Mouse (Mus musculus): Measurements from ENCODE around the gene Ptprt. TPM values are rescaled to one million over a fixed set of nuclear protein-coding genes. Genes with fewer than 3 reads are reported as not detected.

Gene Ptprt
- polyA plus RNA-seq, 1 experiment: 0.01 TPM

DNA sequence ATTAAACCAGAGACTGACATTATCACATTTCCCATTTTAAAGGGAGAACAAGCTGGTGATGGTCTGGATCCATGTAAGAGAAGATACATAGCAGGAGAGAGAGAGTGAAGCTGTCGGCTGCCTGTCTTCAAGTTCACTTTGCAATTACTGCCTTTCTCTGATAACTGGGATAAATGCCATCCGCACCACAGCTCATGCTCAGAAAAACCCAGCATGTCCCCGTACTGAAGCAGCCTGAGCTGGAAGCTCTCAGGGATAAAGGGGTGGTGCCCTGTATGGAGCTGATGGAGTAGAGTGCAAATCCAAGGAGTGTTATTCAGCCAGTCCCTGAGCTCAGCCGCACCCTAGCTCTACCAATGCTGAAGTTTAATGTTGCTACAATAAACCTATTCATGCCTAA lies 825.9 kb downstream of the Ptprt start:
- Histone ChIP-seq H3K9me3 (peaks cover 52% of the 10 kb centered on the region), H3K4me1 (no peaks in the 10 kb centered on the region), H3K36me3 (replicated peaks; ENCODE audit: low read length) (no peaks in the 10 kb centered on the region), H3K27me3 (replicated peaks) (no peaks in the 10 kb centered on the region), H3K4me3 (replicated peaks) (no peak overlapping the region)
- TF ChIP-seq FLI1 (IDR thresholded peaks at IDR 0.05; ENCODE audit: low read length) (no peak), GATA1 (IDR thresholded peaks at IDR 0.05; ENCODE audit: borderline replicate concordance, low read length) (no peak)

DNA sequence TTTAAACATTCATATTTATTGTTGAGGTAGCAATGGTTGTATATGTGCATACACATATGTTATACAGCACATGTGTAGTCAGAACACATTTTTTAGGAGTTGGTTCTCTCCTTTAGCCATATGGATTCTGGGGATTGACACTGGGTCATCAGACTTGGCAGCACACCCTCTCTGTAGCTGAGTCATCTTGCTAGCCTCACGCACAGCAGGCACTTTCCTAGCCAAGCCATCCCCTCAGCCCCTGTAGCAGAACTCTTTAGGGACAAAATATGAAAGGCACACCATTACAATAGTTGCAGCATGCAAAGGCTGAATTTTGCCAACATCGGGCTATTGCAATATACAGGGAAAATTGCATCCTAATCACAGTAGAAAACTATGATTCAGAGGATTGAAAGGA lies 827.1 kb downstream of the Ptprt start:
- H3K9me3 ChIP-seq: peaks cover 43% of the 10 kb centered on the region
- H3K36me3 ChIP-seq (replicated peaks; ENCODE audit: low read length): no peaks in the 10 kb centered on the region
- H3K4me3 ChIP-seq (replicated peaks): no peak overlapping the region
- TF ChIP-seq FLI1 (IDR thresholded peaks at IDR 0.05; ENCODE audit: low read length) (no peak), GATA1 (IDR thresholded peaks at IDR 0.05; ENCODE audit: borderline replicate concordance, low read length) (no peak)
- H3K4me1 ChIP-seq: no peaks in the 10 kb centered on the region
- H3K27me3 ChIP-seq (replicated peaks): no peaks in the 10 kb centered on the region

DNA sequence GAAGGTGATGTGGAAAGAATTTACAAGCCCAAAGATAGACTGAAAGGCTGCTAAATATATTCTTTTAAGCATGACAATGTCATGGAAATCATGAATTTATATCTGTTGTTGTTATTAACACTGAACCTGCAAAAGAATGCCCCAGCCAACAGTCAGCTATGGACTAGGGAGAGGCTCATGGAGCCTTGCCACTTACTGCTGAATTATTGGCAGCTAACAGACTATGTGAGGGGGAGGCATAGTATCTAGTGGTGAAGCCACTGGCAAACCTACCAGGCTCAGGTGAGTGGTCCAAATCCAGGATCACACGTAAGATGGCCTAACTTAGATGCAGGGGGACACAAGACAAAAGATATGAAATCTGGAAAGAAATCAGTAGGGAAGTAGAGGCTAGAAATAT lies 847.6 kb downstream of the Ptprt start:
- Histone ChIP-seq H3K36me3 (replicated peaks; ENCODE audit: low read length) (no peaks in the 10 kb centered on the region), H3K4me3 (replicated peaks) (no peak overlapping the region), H3K4me1 (no peaks in the 10 kb centered on the region), H3K9me3 (peaks cover 18% of the 10 kb centered on the region), H3K27me3 (replicated peaks) (no peaks in the 10 kb centered on the region)
- TF ChIP-seq FLI1 (IDR thresholded peaks at IDR 0.05; ENCODE audit: low read length) (no peak), GATA1 (IDR thresholded peaks at IDR 0.05; ENCODE audit: borderline replicate concordance, low read length) (no peak)

DNA sequence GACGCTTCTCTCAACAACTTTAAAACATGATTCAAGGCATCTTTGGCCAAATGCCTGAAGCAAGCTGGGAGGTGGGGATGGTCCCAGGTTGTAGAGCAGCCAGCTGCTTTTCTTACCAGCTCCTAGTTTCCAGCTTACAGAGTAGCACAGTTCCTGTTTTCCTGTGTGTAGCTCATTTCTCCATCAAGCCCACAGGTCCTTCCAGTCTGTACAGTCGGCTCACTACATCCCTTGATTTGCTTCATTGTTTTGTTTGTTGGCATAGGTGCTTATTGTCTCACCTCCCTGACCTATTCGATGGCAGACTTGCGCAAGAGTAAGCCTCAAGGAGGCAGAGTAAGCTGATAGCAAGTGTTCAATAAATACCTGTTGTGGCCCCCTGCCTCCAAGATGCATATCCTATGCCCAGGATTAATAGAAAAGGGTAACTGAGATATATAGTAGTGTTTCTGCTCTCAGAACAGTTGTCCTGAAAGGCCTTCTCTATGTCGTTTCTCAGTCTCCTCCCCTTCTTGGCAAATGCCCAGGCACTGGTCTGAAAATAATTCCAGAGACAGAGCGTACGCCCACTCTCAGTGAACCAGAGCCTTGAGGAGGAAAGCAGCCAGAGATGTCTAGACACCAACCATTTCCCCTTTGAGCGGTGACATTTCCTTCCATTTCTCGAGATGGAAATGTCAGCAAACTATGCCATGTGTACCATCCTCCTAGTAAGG lies 852.7 kb downstream of the Ptprt start:
- no peaks in the 10 kb centered on the region for H3K4me1 ChIP-seq
- H3K27me3 ChIP-seq (replicated peaks): no peaks in the 10 kb centered on the region
- no peak for TF ChIP-seq GATA1 (IDR thresholded peaks at IDR 0.05; ENCODE audit: borderline replicate concordance, low read length)
- TF ChIP-seq FLI1 (IDR thresholded peaks at IDR 0.05; ENCODE audit: low read length): no peak
- H3K4me3 ChIP-seq (replicated peaks): no peak overlapping the region
- no peaks in the 10 kb centered on the region for H3K36me3 ChIP-seq (replicated peaks; ENCODE audit: low read length)
- H3K9me3 ChIP-seq: peaks cover 29% of the 10 kb centered on the region

DNA sequence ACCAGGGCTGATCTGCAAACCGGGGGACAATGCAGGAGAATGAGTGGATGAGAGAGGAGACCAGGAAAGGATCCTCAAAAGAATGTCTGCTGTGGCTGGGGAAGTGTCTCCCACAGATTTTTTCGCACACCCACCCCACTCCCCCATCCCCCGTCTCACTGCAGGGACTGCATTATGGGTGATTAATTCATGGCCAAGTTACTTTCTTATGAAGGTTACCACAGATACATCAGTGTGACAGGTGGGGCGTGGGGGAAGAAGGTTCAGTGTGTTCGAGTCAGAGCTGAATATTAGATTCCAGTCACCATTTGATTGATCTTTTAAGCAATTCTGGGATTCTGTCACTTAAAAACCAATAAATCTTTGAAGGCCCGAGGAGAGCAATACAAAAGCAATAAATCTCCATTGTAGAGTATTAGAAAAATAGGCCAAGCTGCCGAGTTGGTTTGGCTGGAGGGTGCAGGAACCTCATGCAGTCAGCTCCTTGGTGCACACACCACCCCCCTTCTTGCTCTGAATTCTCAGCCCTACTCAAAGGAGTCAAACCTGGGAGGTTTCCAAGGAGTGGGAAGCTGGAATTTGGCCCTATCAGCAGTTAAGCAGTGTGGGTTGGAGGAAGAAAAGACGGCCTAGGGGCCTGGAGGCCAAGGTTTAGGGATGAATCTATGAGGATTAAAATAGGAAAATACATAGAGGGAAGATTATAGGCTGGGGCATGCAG lies 854.5 kb downstream of the Ptprt start:
- no peaks in the 10 kb centered on the region for H3K27me3 ChIP-seq (replicated peaks)
- TF ChIP-seq FLI1 (IDR thresholded peaks at IDR 0.05; ENCODE audit: low read length): no peak
- no peak for TF ChIP-seq GATA1 (IDR thresholded peaks at IDR 0.05; ENCODE audit: borderline replicate concordance, low read length)

DNA sequence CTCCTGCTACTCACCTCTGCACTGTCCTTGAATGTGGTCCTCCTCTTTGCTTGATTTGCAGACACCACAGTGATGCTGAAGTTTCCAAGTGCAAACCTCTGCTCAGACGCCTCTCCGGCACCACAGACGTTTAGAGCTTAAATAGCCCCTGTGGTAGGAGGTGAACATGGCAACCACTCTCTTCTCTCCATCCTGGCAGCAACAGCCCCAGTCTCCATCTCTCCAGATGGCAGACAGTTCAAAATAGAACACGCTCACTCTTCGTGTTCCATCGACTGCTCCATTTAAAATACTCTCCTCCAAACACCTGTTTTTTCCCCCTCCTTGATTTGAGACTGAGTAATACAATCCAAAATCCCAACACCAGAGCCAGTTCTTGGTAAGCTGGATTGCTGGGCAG lies 861.0 kb downstream of the Ptprt start:
- H3K4me3 ChIP-seq (replicated peaks): no peak overlapping the region
- TF ChIP-seq FLI1 (IDR thresholded peaks at IDR 0.05; ENCODE audit: low read length) (no peak), GATA1 (IDR thresholded peaks at IDR 0.05; ENCODE audit: borderline replicate concordance, low read length) (no peak)
- no peaks in the 10 kb centered on the region for H3K27me3 ChIP-seq (replicated peaks)
- H3K9me3 ChIP-seq: peaks cover 39% of the 10 kb centered on the region
- no peaks in the 10 kb centered on the region for H3K36me3 ChIP-seq (replicated peaks; ENCODE audit: low read length)
- no peaks in the 10 kb centered on the region for H3K4me1 ChIP-seq

More for the DNA sequence above, 854.5 kb downstream of the Ptprt start:
- no peak overlapping the region for H3K4me3 ChIP-seq (replicated peaks)
- no peaks in the 10 kb centered on the region for H3K36me3 ChIP-seq (replicated peaks; ENCODE audit: low read length)
- peaks cover 38% of the 10 kb centered on the region for H3K9me3 ChIP-seq
- no peaks in the 10 kb centered on the region for H3K4me1 ChIP-seq

DNA sequence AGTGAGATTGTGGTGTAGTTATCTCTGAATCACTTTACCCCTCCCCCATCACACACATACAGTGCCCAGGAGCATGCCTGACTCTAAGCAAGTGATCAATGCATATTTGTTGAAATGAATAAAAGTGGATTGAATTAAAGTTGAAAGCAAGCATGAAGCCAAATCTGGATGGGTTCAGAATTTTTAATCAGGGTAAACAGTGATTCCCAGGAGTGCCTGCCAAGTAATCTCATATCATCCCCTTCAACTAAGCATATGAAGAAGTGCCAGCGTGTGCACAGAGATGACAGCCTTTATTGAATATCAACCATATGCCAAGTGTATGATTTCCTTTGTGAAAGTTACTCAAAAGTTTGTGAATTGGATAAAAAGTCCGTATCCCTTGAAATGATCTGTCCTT lies 893.4 kb downstream of the Ptprt start:
- H3K9me3 ChIP-seq: peaks cover 30% of the 10 kb centered on the region
- no peak for TF ChIP-seq FLI1 (IDR thresholded peaks at IDR 0.05; ENCODE audit: low read length)

DNA sequence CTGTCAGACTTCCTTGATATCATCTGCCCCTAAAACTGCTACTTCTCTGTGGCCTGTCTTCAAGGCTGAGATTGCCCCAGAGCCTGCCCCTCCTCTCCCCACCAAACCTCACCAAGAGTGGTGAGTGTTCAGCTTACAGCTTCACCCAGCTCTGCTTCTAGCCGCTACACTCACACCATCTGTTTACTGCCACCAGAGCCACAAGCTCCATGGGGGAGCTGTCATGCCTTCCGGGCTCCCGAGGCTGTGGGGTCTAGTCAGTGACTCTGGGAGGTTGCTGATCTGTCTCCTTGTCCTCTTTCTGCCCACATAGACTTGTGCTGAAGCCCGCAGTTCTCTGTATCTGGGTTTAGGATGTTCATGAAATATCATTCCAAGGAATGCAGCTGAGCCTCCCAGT lies 947.9 kb downstream of the Ptprt start:
- TF ChIP-seq FLI1 (IDR thresholded peaks at IDR 0.05; ENCODE audit: low read length) (no peak), GATA1 (IDR thresholded peaks at IDR 0.05; ENCODE audit: borderline replicate concordance, low read length) (no peak)
- Histone ChIP-seq H3K36me3 (replicated peaks; ENCODE audit: low read length) (no peaks in the 10 kb centered on the region), H3K4me3 (replicated peaks) (no peak overlapping the region), H3K27me3 (replicated peaks) (no peaks in the 10 kb centered on the region), H3K4me1 (no peaks in the 10 kb centered on the region), H3K9me3 (peaks cover 52% of the 10 kb centered on the region)

More for the DNA sequence above, 893.4 kb downstream of the Ptprt start:
- no peak overlapping the region for H3K4me3 ChIP-seq (replicated peaks)
- no peaks in the 10 kb centered on the region for H3K36me3 ChIP-seq (replicated peaks; ENCODE audit: low read length)
- no peaks in the 10 kb centered on the region for H3K27me3 ChIP-seq (replicated peaks)
- H3K4me1 ChIP-seq: no peaks in the 10 kb centered on the region

DNA sequence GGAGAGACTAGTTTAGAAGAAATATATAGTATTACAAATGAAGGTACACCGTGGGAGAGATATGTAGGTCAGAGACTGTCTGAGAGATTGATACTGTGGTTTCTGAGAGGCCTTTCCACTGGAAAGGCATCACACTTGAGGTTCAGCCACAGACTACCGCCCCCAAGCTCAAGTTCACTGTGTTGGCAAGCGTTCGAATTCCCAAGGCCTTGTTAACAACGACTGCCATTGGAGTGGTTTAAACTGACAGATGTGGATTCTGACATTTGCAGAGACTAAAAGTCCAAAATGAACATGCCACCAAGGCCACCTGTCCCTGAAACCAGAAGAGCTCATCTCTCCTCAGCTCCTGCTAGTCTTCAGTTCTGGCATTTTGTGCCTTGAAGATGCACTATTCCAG lies 951.6 kb downstream of the Ptprt start:
- H3K4me3 ChIP-seq (replicated peaks): no peak overlapping the region

DNA sequence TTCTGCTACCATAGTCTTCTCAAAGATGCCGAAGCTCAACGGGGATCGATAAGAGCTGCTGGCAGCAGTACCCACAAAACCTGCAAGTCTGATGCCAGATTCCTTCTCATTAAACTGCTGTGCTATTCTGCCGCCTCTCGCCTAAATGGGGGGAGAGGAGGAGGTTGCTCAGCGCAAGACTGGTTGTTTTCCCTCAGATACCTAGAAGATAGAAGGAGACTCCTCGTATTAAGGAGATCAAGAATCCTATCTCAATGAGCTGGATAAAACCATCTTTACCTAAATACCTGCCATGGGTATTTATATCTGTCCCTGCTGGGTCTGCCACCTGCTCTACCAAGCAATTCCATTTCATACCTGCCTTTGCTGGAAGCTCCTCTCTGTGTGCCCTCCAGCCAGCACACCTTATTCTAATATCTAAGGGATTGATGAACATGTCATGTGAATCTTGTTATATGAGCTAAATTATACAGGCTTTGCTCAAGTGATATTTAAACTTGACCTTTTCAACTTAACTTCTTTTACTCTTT lies 954.5 kb downstream of the Ptprt start:
- H3K27me3 ChIP-seq (replicated peaks): no peaks in the 10 kb centered on the region
- H3K36me3 ChIP-seq (replicated peaks; ENCODE audit: low read length): no peaks in the 10 kb centered on the region
- peaks cover 59% of the 10 kb centered on the region for H3K9me3 ChIP-seq
- H3K4me1 ChIP-seq: no peaks in the 10 kb centered on the region
- TF ChIP-seq GATA1 (IDR thresholded peaks at IDR 0.05; ENCODE audit: borderline replicate concordance, low read length) (no peak), FLI1 (IDR thresholded peaks at IDR 0.05; ENCODE audit: low read length) (no peak)
- H3K4me3 ChIP-seq (replicated peaks): no peak overlapping the region

More for the DNA sequence above, 951.6 kb downstream of the Ptprt start:
- Histone ChIP-seq H3K27me3 (replicated peaks) (no peaks in the 10 kb centered on the region), H3K9me3 (peaks cover 52% of the 10 kb centered on the region), H3K4me1 (no peaks in the 10 kb centered on the region), H3K36me3 (replicated peaks; ENCODE audit: low read length) (no peaks in the 10 kb centered on the region)
- no peak for TF ChIP-seq FLI1 (IDR thresholded peaks at IDR 0.05; ENCODE audit: low read length)
- TF ChIP-seq GATA1 (IDR thresholded peaks at IDR 0.05; ENCODE audit: borderline replicate concordance, low read length): no peak

All from megakaryocyte, embryonic 14.5 days (primary cell).